31 mouse cellular contexts compared by ENCODE assay signal in genomic region chr1:85101754-85102153, GRCm38 (mm10). TPM values are rescaled to one million over a fixed set of nuclear protein-coding genes. Genes with fewer than 3 reads are reported as not detected.
"Had no signal": no experiment of that assay in that cellular context is flagged by ENCODE, and none has a peak within 500 bp of the region (broad histone marks: within the 10 kb centered on the region; RNA-seq: fewer than 3 reads in every experiment).

No protein-coding gene starts in this region.

RNA-seq across cellular contexts. Expression of gene Gm10553, which starts 1.8 kb away (rescaled TPM):
- total RNA-seq: common myeloid progenitor, adult 5-6 weeks; forebrain, postnatal 0 days; gastrocnemius, adult 18-20 months; gastrocnemius, adult 2 months; gastrocnemius, adult 8-10 months; gastrocnemius, postnatal 10 days; gastrocnemius, postnatal 14 days; gastrocnemius, postnatal 25 days; gastrocnemius, postnatal 36 days; gastrocnemius, postnatal 4 days; granulocyte monocyte progenitor cell, adult 5-6 weeks; heart, adult 18-20 months; heart, adult 2 months; heart, adult 8-10 months had no signal
- polyA plus RNA-seq: cortical plate, adult 2 months; embryonic facial prominence, embryonic 10.5 days; embryonic facial prominence, embryonic 11.5 days; embryonic facial prominence, embryonic 12.5 days; embryonic facial prominence, embryonic 13.5 days; embryonic facial prominence, embryonic 14.5 days; embryonic facial prominence, embryonic 15.5 days; erythroblast, embryonic 14.5 days; forebrain, embryonic 10.5 days; forebrain, embryonic 11.5 days; forebrain, embryonic 12.5 days; forebrain, embryonic 13.5 days; forebrain, embryonic 14.5 days; forebrain, embryonic 15.5 days; forebrain, embryonic 16.5 days; forebrain, postnatal 0 days; frontal cortex, adult 2 months; gonadal fat pad, adult 2 months; heart, adult 2 months had no signal

RNA-seq across cellular contexts. Expression of gene A530032D15Rik, which starts 7.9 kb away (rescaled TPM):
- total RNA-seq: forebrain, postnatal 0 days; gastrocnemius, adult 2 months; gastrocnemius, postnatal 10 days; gastrocnemius, postnatal 14 days; gastrocnemius, postnatal 25 days; gastrocnemius, postnatal 36 days; gastrocnemius, postnatal 4 days had no signal
- polyA plus RNA-seq: cortical plate, adult 2 months; embryonic facial prominence, embryonic 10.5 days; embryonic facial prominence, embryonic 11.5 days; embryonic facial prominence, embryonic 12.5 days; embryonic facial prominence, embryonic 13.5 days; embryonic facial prominence, embryonic 14.5 days; embryonic facial prominence, embryonic 15.5 days; erythroblast, embryonic 14.5 days; forebrain, embryonic 10.5 days; forebrain, embryonic 11.5 days; forebrain, embryonic 12.5 days; forebrain, embryonic 13.5 days; forebrain, embryonic 14.5 days; forebrain, embryonic 15.5 days; forebrain, embryonic 16.5 days; forebrain, postnatal 0 days; frontal cortex, adult 2 months; gonadal fat pad, adult 2 months; heart, adult 2 months had no signal
